Mouse (Mus musculus): ENCODE results near the gene Tpst1.

GRCm38 (mm10) chr5:130141138-130141537 is 68.0 kb downstream of the Tpst1 start:
- TF ChIP-seq FLI1 (IDR thresholded peaks at IDR 0.05; ENCODE audit: low read length), result no peak
- no peak for TF ChIP-seq GATA1 (IDR thresholded peaks at IDR 0.05; ENCODE audit: borderline replicate concordance, low read length)
